Mouse (Mus musculus) right cerebral cortex, postnatal 14 days (tissue): ENCODE measurements at regions not wholly inside any gene's neighbourhood (a gene's known extent, or its start where the extent isn't known, plus 50 kb on each side); places are given as distances from the start of the nearest gene placed in this dataset.

ENCODE experiments used
- DNase-seq: peaks from one replicate; pipeline ENCODE4 v3.0.0; 2022

- DNase-seq, result no peak
Measured at GRCm38 (mm10) chr4:57362652-57363051, 61.0 kb upstream of the Ptpn3 start.

DNA sequence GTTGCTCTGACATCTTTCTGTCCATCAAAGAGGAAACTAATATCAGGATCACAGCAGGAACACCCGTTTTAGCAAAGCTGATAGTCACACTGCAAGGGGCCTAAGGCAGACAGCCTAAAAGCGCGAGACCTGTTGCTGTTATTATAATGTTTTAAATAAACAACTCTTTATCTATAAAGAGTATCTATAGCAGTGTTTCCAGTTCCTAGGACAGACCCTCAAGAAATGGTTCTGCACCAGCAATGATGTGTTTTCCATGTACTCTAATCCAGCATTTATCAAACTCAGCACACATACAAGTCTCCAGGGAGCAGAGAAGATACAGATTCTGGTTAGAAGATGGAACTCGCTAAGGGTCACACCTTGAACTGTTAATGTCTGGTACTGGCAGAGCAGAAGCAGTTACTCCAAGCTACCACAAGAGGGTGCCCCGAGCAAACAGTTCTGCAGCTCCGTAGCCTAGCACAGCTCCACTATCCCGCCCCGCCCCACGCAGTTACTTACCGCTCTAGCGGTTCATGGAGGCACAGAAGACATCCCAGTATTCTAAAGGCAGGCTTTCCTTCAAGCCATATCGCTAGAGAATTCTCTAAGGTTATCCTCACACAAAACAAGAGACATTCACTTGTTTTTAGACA lies 64.2 kb upstream of the Palm2 start:
- peak; percentile 84 for DNase-seq

- no peak for DNase-seq
Measured at GRCm38 (mm10) chr4:57377872-57378271, 56.2 kb upstream of the Palm2 start.

GRCm38 (mm10) chr4:57380063-57380800 lies 53.8 kb upstream of the Palm2 start:
- DNase-seq, result no peak

- DNase-seq, result no peak
Measured at GRCm38 (mm10) chr4:57381306-57381705, 52.7 kb upstream of the Palm2 start.
